Mouse (Mus musculus) hindbrain, embryonic 15.5 days (tissue): ENCODE data around the gene Hspg2. TPM values are rescaled to one million over a fixed set of nuclear protein-coding genes. Genes with fewer than 3 reads are reported as not detected.

Source experiments
- ATAC-seq: fragments of 200-750 bp; cut with Nextera tagmentation; 2 replicates; pipeline ENCODE4 v1.8.0; 2017; ENCODE audit warnings: low read depth, moderate number of reproducible peaks, moderate TSS enrichment; ENCODE audit not compliant: low FRiP score
- H3K27ac ChIP-seq: fragments of 300-500 bp; sonication (generic); replicated peaks from 2 replicates; pipeline ENCODE4 v1.5.1; 2015; ENCODE audit warnings: mild to moderate bottlenecking, inconsistent platforms
- H3K27me3 ChIP-seq: fragments of 300-500 bp; sonication (generic); 2 replicates; pipeline ENCODE4 v1.6.1; 2015; ENCODE audit warnings: control low read depth, inconsistent platforms
- H3K36me3 ChIP-seq: fragments of 300-500 bp; sonication (generic); 2 replicates; pipeline ENCODE4 v1.6.1; 2015; ENCODE audit warnings: control low read depth, inconsistent platforms
- H3K4me1 ChIP-seq: fragments of 300-500 bp; sonication (generic); replicated peaks from 2 replicates; pipeline ENCODE4 v1.6.1; 2015; ENCODE audit warnings: control low read depth, inconsistent platforms
- H3K4me2 ChIP-seq: fragments of 300-500 bp; sonication (generic); 2 replicates; pipeline ENCODE4 v1.6.1; 2015; ENCODE audit warnings: moderate library complexity, mild to moderate bottlenecking, inconsistent platforms
- H3K4me3 ChIP-seq: fragments of 300-500 bp; sonication (generic); 2 replicates; pipeline ENCODE4 v1.5.1; 2015; ENCODE audit warnings: mild to moderate bottlenecking, inconsistent platforms
- H3K9ac ChIP-seq: fragments of 300-500 bp; sonication (generic); 2 replicates; pipeline ENCODE4 v1.6.1; 2015; ENCODE audit warnings: inconsistent platforms
- H3K9me3 ChIP-seq: fragments of 300-500 bp; sonication (generic); 2 replicates; pipeline ENCODE4 v1.6.1; 2016; ENCODE audit warnings: control low read depth, inconsistent platforms
- WGBS: fragments of 180-500 bp; shearing (Covaris S2); methylation state at CpG from one replicate; pipeline ENCODE4 v1.1.7; 2015; 5-methylcytosine and 5-hydroxymethylcytosine counted together
- polyA plus RNA-seq: library from polyadenylated mRNA; unstranded; fragments of >200 nt; fragmentation: Nextera tagmentation; extraction: Ambion mirVana; gene quantifications from 2 replicates; pipeline ENCODE4 v1.2.1, GENCODE M21; 2015

Hspg2 gene
- polyA plus RNA-seq, 1 experiment from 2014 or later = 6.9 TPM

DNA sequence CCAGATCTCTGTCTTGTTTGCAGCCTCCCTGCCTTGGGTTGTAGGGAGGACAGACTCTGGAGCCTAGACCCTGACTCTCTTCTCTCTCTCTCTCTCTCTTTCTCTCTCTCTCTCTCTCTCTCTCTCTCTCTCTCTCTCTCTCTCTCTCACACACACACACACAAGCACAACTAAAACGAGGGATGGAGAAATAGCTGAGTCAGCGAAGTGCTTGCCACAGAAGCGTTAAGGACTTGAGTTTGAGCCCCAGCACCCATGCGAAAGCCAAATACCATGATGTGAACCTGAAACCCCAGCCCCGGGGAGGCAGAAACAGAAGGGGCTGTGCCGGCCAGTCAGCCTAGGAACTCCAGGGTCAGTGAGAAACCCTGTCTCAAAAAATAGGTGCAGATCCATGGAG is 44.3 kb downstream of the Hspg2 start:
- 0 out of 2 replicates have a peak, but pooled peaks cover 4% of the 10 kb centered on the region for H3K4me1 ChIP-seq
- no peaks in the 10 kb centered on the region for H3K27me3 ChIP-seq
- no peak overlapping the region for H3K4me3 ChIP-seq
- 88% methylated on average over 6 of the region's 6 CpGs for WGBS
- no peak overlapping the region for H3K27ac ChIP-seq
- no peaks in the 10 kb centered on the region for H3K36me3 ChIP-seq
- H3K9ac ChIP-seq = no peak overlapping the region
- H3K4me2 ChIP-seq = no peak overlapping the region
- H3K9me3 ChIP-seq = no peaks in the 10 kb centered on the region
- ATAC-seq = no peak

DNA sequence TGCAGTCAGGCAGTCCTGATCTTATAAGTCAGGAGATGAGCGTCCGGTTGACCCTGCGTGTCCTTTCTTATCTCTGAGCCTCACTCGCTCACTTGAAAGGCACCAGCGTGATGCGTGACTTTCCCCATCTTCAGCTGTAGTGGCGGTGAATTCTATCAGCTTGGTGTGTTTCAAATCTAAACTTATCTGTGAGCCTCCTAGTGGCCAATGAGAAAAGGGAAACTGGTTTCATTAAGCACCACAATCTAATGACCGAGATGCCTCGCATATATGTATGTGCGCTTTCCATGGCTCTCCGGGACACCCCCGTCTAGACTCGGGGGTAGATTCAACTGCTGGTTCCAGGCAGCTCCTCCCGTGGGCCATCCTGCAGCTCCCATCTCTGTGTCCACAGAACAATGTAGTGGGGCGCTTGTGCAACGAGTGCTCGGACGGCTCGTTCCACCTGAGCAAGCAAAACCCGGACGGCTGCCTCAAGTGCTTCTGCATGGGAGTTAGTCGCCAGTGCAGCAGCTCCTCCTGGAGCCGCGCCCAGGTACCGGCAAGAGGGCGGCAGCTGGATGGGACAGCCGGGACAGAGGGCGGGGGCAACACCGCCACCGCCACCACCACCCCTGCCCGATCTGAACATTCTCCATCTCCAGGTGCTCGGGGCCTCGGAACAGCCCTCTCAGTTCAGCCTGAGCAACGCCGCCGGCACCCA is 49.6 kb downstream of the Hspg2 start:
- Histone ChIP-seq H3K4me1 (no peaks in the 10 kb centered on the region), H3K4me2 (no peak overlapping the region), H3K9me3 (no peaks in the 10 kb centered on the region), H3K27ac (no peak overlapping the region), H3K27me3 (no peaks in the 10 kb centered on the region), H3K4me3 (no peak overlapping the region), H3K36me3 (no peaks in the 10 kb centered on the region), H3K9ac (no peak overlapping the region)
- ATAC-seq = no peak
- 87% methylated on average over 36 of the region's 36 CpGs for WGBS

DNA sequence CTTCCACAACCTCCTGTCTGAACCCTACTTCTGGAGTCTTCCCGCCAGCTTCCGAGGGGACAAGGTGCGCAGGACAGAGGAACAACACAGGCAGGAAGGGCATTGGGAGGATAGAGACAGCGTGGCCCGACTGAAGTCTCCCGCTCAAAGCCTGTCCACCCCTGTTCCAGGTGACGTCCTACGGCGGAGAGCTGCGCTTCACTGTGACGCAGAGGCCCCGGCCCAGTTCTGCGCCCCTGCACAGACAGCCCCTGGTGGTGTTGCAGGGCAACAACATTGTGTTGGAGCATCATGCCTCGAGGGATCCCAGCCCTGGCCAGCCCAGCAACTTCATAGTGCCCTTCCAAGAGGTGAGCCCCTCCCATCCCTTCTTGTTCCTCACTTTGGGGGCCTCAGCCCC is 50.2 kb downstream of the Hspg2 start:
- Histone ChIP-seq H3K4me2 (no peak overlapping the region), H3K27me3 (no peaks in the 10 kb centered on the region), H3K9me3 (no peaks in the 10 kb centered on the region), H3K4me1 (no peaks in the 10 kb centered on the region), H3K9ac (no peak overlapping the region), H3K4me3 (no peak overlapping the region), H3K36me3 (no peaks in the 10 kb centered on the region), H3K27ac (no peak overlapping the region)
- ATAC-seq = no peak
- WGBS = 93% methylated on average over 14 of the region's 14 CpGs

DNA sequence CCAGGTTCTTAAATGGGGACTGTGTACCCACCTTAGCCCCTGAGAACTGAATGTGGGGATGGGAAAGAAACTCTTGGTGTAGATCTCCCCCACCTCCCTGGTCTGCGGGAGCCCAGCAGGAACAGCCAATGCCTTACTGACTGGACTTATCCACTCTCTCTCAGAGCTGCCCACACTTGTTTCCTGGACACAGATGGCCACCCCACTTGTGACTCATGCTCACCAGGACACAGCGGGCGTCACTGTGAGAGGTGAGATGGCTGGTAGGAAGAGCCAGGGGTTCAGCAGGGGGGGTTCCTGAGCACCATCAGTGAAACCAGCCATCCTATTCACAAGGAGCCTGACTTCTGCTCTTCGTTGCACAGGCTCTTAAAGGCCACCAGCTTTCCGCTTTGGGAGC is 51.8 kb downstream of the Hspg2 start:
- WGBS = 97% methylated on average over 5 of the region's 5 CpGs

DNA sequence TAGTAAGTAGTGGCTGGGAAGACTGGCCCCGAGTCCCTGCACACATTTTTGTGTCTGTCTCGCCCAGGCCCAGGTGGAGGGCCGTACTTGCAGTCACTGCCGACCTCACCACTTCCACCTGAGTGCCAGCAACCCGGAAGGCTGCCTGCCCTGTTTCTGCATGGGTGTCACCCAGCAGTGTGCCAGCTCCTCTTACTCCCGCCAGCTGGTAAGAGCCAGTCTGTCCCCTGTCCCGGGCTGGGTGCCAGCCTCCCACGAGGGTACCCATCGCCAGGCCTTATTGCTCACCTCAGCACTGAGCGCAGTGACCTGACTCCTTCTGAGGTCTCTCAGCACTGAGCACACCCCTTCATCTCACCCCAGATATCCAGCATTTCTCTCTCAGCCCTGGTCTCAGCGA is 53.4 kb downstream of the Hspg2 start:
- Histone ChIP-seq H3K9ac (no peak overlapping the region), H3K9me3 (no peaks in the 10 kb centered on the region), H3K4me1 (no peaks in the 10 kb centered on the region), H3K36me3 (no peaks in the 10 kb centered on the region), H3K4me2 (no peak overlapping the region), H3K4me3 (no peak overlapping the region), H3K27me3 (no peaks in the 10 kb centered on the region), H3K27ac (no peak overlapping the region)
- no peak for ATAC-seq
- 90% methylated on average over 11 of the region's 11 CpGs for WGBS

More for the DNA sequence above, 51.8 kb downstream of the Hspg2 start:
- no peaks in the 10 kb centered on the region for H3K9me3 ChIP-seq
- H3K4me3 ChIP-seq = no peak overlapping the region
- no peaks in the 10 kb centered on the region for H3K27me3 ChIP-seq
- H3K27ac ChIP-seq = no peak overlapping the region
- ATAC-seq = no peak
- H3K36me3 ChIP-seq = no peaks in the 10 kb centered on the region
- no peak overlapping the region for H3K9ac ChIP-seq
- no peaks in the 10 kb centered on the region for H3K4me1 ChIP-seq
- H3K4me2 ChIP-seq = no peak overlapping the region

DNA sequence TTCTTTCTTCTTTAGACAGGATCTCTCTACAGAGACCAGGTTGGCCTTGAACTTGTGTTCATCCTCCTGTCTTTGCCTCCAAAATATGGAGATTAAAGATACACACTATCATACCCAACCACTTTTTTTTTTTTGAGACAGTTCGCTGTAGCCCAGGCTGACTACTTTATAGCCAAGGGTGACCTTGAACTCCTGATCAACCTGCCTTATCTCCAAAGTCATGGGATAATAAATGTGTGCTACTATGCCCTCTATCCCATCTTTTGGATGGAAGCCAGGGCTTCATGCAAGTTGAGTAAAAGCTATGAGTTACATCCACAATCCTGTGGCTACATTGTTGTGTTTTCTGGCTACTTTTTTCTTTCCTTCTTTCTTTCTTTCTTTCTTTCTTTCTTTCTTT is 56.9 kb downstream of the Hspg2 start:
- Histone ChIP-seq H3K9me3 (no peaks in the 10 kb centered on the region), H3K27me3 (no peaks in the 10 kb centered on the region), H3K36me3 (no peaks in the 10 kb centered on the region), H3K9ac (no peak overlapping the region), H3K27ac (no peak overlapping the region), H3K4me1 (no peaks in the 10 kb centered on the region), H3K4me2 (no peak overlapping the region), H3K4me3 (no peak overlapping the region)
- 95% methylated on average over 1 of the region's 1 CpGs for WGBS
- ATAC-seq = no peak

DNA sequence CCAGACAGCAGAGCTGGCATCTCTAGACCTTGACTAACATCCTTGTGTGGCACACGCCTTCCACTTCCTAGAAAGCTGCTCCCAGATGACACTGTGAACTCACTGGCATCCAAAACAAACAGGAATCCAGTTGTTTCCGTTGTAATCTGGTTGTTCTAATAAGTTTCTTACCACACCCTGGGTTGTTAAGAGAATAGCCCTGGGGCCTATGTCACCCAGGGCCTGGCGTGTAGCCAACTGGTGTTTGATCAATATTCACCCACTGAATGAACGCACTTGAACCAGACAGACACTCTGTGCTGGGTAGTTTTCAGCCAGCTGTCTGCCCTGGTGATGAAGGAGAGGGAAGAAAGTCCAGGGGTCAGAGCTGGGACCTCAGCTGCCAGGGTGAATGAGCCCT is 58.8 kb downstream of the Hspg2 start:
- H3K4me2 ChIP-seq = no peak overlapping the region
- no peaks in the 10 kb centered on the region for H3K36me3 ChIP-seq
- no peak overlapping the region for H3K27ac ChIP-seq
- no peak overlapping the region for H3K4me3 ChIP-seq
- WGBS = 54% methylated on average over 4 of the region's 4 CpGs
- no peaks in the 10 kb centered on the region for H3K9me3 ChIP-seq
- H3K9ac ChIP-seq = no peak overlapping the region
- no peaks in the 10 kb centered on the region for H3K4me1 ChIP-seq
- H3K27me3 ChIP-seq = no peaks in the 10 kb centered on the region
- ATAC-seq = no peak

DNA sequence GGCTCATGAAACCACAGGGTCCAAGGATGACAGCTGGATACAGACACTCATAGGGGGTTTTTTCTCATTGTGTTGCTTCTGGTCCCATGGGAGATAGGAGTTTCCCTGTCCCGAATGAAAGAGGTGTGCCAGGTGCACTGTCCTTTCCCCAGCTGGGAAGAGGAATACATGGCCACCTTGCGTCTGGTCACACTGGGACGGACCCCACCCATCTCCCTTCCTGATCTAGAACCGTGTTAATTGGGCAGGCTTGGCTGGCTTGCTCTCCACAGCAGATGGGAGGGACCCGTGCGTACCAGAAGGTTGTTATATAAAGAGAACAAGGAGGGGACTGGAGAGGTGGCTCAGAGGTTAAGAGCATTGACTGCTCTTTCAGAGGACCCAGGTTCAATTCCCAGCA is 59.3 kb downstream of the Hspg2 start:
- no peak overlapping the region for H3K4me2 ChIP-seq
- WGBS = 86% methylated on average over 6 of the region's 6 CpGs
- H3K27ac ChIP-seq = no peak overlapping the region
- no peaks in the 10 kb centered on the region for H3K9me3 ChIP-seq
- ATAC-seq = no peak
- H3K4me1 ChIP-seq = no peaks in the 10 kb centered on the region
- H3K36me3 ChIP-seq = no peaks in the 10 kb centered on the region
- H3K4me3 ChIP-seq = no peak overlapping the region
- no peaks in the 10 kb centered on the region for H3K27me3 ChIP-seq
- no peak overlapping the region for H3K9ac ChIP-seq

DNA sequence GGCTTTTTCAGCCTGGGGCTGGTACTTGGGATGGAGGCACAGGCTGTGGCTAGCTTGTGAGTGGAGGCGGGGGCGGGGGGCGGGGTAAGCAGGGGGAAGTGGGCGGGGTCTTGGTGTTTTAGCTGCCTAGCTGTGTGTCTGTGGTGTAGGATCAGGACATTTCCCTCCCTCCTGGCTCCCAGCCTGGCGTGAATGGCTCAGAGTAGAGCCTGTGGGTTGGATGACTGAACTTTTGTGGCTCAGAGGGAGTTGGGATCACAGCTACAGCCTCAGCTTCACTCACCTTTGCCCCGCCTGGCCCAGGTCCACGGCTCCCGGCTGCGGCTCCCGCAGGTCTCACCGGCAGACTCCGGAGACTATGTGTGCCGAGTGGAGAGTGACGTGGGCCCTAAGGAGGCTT is 71.8 kb downstream of the Hspg2 start:
- no peaks in the 10 kb centered on the region for H3K36me3 ChIP-seq
- no peaks in the 10 kb centered on the region for H3K4me1 ChIP-seq
- H3K9ac ChIP-seq = no peak overlapping the region
- no peak overlapping the region for H3K4me3 ChIP-seq
- no peaks in the 10 kb centered on the region for H3K9me3 ChIP-seq
- WGBS = 74% methylated on average over 14 of the region's 14 CpGs
- ATAC-seq = no peak
- H3K27me3 ChIP-seq = no peaks in the 10 kb centered on the region
- H3K4me2 ChIP-seq = no peak overlapping the region
- H3K27ac ChIP-seq = no peak overlapping the region

DNA sequence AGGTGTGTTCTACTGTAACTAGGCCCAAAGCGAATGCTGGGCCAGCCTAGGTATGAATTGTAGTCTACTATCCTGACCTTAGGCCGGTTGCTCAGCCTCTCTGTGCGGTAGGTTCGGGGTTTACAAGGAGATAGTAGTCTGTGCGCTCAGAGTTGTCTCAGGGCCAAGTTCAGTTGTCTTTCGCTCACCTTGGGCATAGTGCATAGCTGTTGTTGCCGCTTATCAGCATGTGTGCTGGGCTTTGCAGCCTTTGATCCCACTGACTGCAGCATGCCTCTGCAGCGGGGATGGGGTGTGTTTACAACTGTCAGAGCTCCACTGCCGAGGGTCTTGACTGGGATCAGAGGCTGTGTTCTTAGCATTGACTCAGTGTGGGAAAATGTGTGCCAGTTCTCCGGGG is 74.4 kb downstream of the Hspg2 start:
- Histone ChIP-seq H3K36me3 (no peaks in the 10 kb centered on the region), H3K27ac (no peak overlapping the region), H3K9ac (no peak overlapping the region), H3K4me3 (no peak overlapping the region), H3K9me3 (no peaks in the 10 kb centered on the region), H3K27me3 (no peaks in the 10 kb centered on the region), H3K4me2 (no peak overlapping the region), H3K4me1 (no peaks in the 10 kb centered on the region)
- WGBS = 93% methylated on average over 10 of the region's 10 CpGs
- no peak for ATAC-seq

DNA sequence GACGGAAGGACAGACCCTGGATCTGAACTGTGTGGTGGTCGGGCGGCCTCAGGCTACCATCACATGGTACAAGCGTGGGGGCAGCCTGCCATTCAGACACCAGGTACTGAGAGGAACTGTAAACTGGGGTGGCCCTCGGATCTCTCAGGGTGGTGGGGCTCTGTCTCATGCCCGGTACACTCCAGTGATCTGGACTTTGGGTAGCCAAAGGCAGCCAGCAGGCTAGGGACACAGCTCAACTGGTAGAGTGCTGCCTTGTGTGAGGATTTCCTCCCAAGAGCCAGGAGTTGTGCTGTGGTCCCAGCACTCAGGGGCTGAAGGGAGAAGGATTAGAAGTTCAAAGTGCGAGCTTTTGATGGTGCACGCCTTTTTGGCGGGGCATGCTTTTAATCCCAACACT is 77.0 kb downstream of the Hspg2 start:
- Histone ChIP-seq H3K36me3 (no peaks in the 10 kb centered on the region), H3K4me3 (no peak overlapping the region), H3K4me2 (no peak overlapping the region), H3K9ac (no peak overlapping the region), H3K27ac (no peak overlapping the region), H3K4me1 (no peaks in the 10 kb centered on the region), H3K9me3 (no peaks in the 10 kb centered on the region), H3K27me3 (no peaks in the 10 kb centered on the region)
- WGBS = 95% methylated on average over 9 of the region's 9 CpGs
- no peak for ATAC-seq

DNA sequence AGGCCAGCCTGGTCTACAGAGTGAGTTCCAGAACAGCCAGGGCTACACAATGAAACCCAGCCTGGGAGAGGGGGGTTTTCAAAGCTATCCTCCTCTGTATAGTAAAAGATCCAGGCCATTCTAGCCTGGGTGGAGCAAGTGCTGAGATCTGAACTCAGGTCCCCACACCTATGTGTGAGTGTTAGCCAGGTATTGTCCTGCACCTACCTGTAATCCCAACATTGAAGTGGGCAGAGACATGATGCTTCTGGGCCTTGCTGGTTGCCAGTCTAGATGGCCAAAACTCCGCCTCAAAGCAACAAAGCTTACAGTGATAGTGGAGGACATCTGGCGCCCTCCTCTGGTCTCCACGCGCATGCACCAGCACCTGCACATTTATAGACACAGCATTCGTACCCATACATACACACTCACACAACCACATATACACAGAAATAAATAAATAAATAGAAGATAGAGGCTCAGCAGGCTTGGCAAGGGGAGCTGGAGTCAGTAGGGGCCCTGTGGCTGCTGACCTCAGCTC is 77.5 kb downstream of the Hspg2 start:
- Histone ChIP-seq H3K27me3 (no peaks in the 10 kb centered on the region), H3K4me3 (no peak overlapping the region), H3K9ac (no peak overlapping the region), H3K4me2 (no peak overlapping the region), H3K36me3 (no peaks in the 10 kb centered on the region), H3K9me3 (no peaks in the 10 kb centered on the region), H3K27ac (no peak overlapping the region), H3K4me1 (no peaks in the 10 kb centered on the region)
- ATAC-seq = no peak
- 69% methylated on average over 5 of the region's 5 CpGs for WGBS

DNA sequence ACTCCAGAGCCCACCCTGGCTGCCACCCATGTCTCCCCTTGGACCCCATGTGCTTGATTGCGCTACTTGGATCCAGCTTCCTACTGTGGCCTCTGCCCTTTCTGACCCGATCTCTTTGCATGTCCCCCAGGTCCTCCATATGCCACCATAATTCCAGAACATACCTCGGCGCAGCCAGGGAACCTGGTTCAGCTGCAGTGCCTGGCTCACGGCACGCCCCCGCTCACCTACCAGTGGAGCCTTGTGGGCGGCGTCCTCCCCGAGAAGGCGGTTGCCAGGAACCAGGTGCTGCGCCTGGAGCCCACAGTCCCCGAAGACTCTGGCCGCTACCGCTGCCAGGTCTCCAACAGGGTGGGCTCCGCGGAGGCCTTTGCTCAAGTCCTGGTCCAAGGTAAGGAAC is 84.9 kb downstream of the Hspg2 start:
- Histone ChIP-seq H3K9me3 (no peaks in the 10 kb centered on the region), H3K27me3 (no peaks in the 10 kb centered on the region), H3K4me3 (no peak overlapping the region), H3K4me2 (no peak overlapping the region), H3K9ac (no peak overlapping the region), H3K4me1 (no peaks in the 10 kb centered on the region), H3K36me3 (no peaks in the 10 kb centered on the region), H3K27ac (no peak overlapping the region)
- no peak for ATAC-seq
- WGBS = 97% methylated on average over 17 of the region's 17 CpGs
